Mouse (Mus musculus) brain, embryonic 14.5 days (tissue): ENCODE results near the gene Olfr521.

ENCODE experiments used
- CTCF ChIP-seq: fragments of 200-500 bp; IDR thresholded peaks from 2 replicates; pipeline ENCODE4 v1.5.1; 2012; ENCODE audit warnings: inconsistent platforms, mild to moderate bottlenecking, moderate library complexity, borderline replicate concordance; ENCODE audit not compliant: insufficient read depth, insufficient read length; ENCODE audit errors: extremely low read depth
- POLR2A ChIP-seq: fragments of 200-500 bp; IDR thresholded peaks from 2 replicates; pipeline ENCODE4 v1.6.1; 2012; ENCODE audit warnings: mild to moderate bottlenecking, inconsistent platforms, borderline replicate concordance; ENCODE audit not compliant: poor library complexity, insufficient read depth, insufficient read length, severe bottlenecking; ENCODE audit errors: extremely low read depth

GRCm38 (mm10) chr7:99797261-99797660 is 34.0 kb downstream of the Olfr521 start:
- TF ChIP-seq CTCF, result no peak
- no peak for TF ChIP-seq POLR2A
